Mouse (Mus musculus): Measurements from ENCODE around the gene Zeb2. TPM values are rescaled to one million over a fixed set of nuclear protein-coding genes. Genes with fewer than 3 reads are reported as not detected.
"Not testable (repeated sequence)": the region's sequence is repeated elsewhere in the genome, so short reads cannot be mapped to it uniquely, and the experiment has no call there.

Gene Zeb2
- polyA plus RNA-seq, 1 experiment from 2014 or later: 120 TPM

GRCm38 (mm10) chr2:45115211-45115610 is 2.0 kb downstream of the Zeb2 start:
- H3K9me3 ChIP-seq (ENCODE audit: control insufficient read depth, low read length): no peaks in the 10 kb centered on the region
- H3K4me2 ChIP-seq (ENCODE audit: low read length): peak overlapping the region; percentile 84
- H3K4me1 ChIP-seq (replicated peaks; ENCODE audit: control insufficient read depth, insufficient read depth, low read length): peaks cover 20% of the 10 kb centered on the region
- H3K27me3 ChIP-seq (replicated peaks; ENCODE audit: control insufficient read depth, insufficient read depth, low read length): no peaks in the 10 kb centered on the region
- peak overlapping the region; percentile 77 for H3K9ac ChIP-seq (replicated peaks; ENCODE audit: low read depth, low read length)
- H3K36me3 ChIP-seq (ENCODE audit: control insufficient read depth, insufficient read depth): no peaks in the 10 kb centered on the region
- 6% methylated on average over 6 of the region's 6 CpGs for WGBS
- peak overlapping the region; percentile 91 for H3K27ac ChIP-seq (ENCODE audit: low read length)
- peak overlapping the region; percentile 64 for H3K4me3 ChIP-seq (replicated peaks; ENCODE audit: low read length)
- ATAC-seq: no peak

GRCm38 (mm10) chr2:45114596-45114995 is 2.6 kb downstream of the Zeb2 start:
- peak overlapping the region; percentile 27 for H3K9ac ChIP-seq (replicated peaks; ENCODE audit: low read depth, low read length)

DNA sequence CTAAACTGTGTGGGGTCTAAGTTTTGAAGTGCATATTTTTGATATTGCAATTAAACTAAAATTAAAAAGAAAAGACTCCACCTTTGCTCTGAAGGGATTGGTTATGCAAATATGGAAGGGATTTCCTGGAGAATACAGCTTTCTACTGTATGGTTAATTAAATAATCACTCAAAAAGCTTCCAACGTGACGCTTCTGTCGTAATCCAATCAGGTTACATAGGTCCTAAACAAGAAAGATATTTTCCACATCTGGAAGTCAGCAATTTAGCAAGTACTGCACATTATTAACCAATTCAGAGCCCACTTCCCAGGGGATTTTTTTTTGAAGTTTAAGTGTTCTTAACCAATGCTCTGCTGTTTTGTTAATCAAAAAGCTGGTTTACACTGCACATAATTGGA is 3.3 kb downstream of the Zeb2 start:
- H3K27me3 ChIP-seq (replicated peaks; ENCODE audit: control insufficient read depth, insufficient read depth, low read length): no peaks in the 10 kb centered on the region
- peak overlapping the region; percentile 71 for H3K4me2 ChIP-seq (ENCODE audit: low read length)
- no peak overlapping the region; the same call in 1 of the 2 replicates for H3K9ac ChIP-seq (replicated peaks; ENCODE audit: low read depth, low read length)
- peak overlapping the region; percentile 85 for H3K4me3 ChIP-seq (replicated peaks; ENCODE audit: low read length)
- ATAC-seq: no peak
- no peaks in the 10 kb centered on the region for H3K36me3 ChIP-seq (ENCODE audit: control insufficient read depth, insufficient read depth)
- H3K4me1 ChIP-seq (replicated peaks; ENCODE audit: control insufficient read depth, insufficient read depth, low read length): peaks cover 20% of the 10 kb centered on the region
- H3K9me3 ChIP-seq (ENCODE audit: control insufficient read depth, low read length): no peaks in the 10 kb centered on the region
- WGBS: 25% methylated on average over 3 of the region's 3 CpGs
- peak overlapping the region; percentile 92 for H3K27ac ChIP-seq (ENCODE audit: low read length)

More at GRCm38 (mm10) chr2:45114596-45114995, 2.6 kb downstream of the Zeb2 start:
- Histone ChIP-seq H3K9me3 (ENCODE audit: control insufficient read depth, low read length) (no peaks in the 10 kb centered on the region), H3K4me1 (replicated peaks; ENCODE audit: control insufficient read depth, insufficient read depth, low read length) (peaks cover 20% of the 10 kb centered on the region), H3K27me3 (replicated peaks; ENCODE audit: control insufficient read depth, insufficient read depth, low read length) (no peaks in the 10 kb centered on the region), H3K36me3 (ENCODE audit: control insufficient read depth, insufficient read depth) (no peaks in the 10 kb centered on the region), H3K4me3 (replicated peaks; ENCODE audit: low read length) (no peak overlapping the region; the same call in 1 of the 2 replicates), H3K27ac (ENCODE audit: low read length) (peak overlapping the region; percentile 16), H3K4me2 (ENCODE audit: low read length) (peak overlapping the region; percentile 38)
- WGBS: 31% methylated on average over 2 of the region's 2 CpGs
- no peak for ATAC-seq

DNA sequence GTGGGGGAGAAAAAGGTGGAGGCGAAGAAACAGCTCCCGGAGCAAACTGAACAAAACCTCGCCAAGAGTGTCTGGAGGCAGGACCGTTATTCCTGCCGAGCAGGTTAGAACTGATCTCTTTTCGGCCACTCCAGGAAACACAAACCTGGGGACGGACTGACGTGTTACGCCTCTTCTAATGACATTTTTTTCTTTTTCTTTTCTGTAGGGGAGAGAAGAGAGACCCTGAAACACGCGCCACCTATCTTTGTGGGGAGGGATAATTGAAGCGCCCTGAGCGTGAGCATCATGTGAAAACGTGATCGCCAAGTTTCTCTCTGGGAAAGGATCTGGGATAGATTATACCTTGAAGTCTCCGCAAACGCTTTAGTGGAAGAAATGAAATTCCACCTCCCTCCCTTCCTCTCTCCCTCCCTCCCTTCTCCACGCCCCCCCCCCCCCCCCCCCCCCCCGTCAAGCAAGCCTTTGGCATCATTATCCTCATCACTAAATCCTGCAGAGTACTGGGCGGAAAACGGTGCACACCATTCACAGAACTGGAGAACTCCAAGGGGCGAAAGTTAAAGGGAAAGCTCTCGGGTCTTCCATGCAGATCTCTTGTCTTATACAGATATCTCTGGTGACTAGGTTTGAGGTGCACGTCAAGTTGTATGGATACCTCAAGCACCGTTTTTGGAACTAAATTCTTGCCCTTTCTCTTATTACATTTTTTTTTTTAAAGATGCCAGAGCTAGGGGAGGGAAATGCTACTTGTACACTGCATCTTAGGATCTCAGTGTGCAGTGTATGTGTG is 4.1 kb downstream of the Zeb2 start:
- ATAC-seq: peak; percentile 26
- Histone ChIP-seq H3K4me2 (ENCODE audit: low read length) (peak overlapping the region; percentile 71), H3K9me3 (ENCODE audit: control insufficient read depth, low read length) (no peaks in the 10 kb centered on the region), H3K4me1 (replicated peaks; ENCODE audit: control insufficient read depth, insufficient read depth, low read length) (peaks cover 20% of the 10 kb centered on the region), H3K9ac (replicated peaks; ENCODE audit: low read depth, low read length) (peak overlapping the region; percentile 90), H3K27me3 (replicated peaks; ENCODE audit: control insufficient read depth, insufficient read depth, low read length) (no peaks in the 10 kb centered on the region), H3K36me3 (ENCODE audit: control insufficient read depth, insufficient read depth) (no peaks in the 10 kb centered on the region), H3K27ac (ENCODE audit: low read length) (peak overlapping the region; percentile 92), H3K4me3 (replicated peaks; ENCODE audit: low read length) (peak overlapping the region; percentile 85)
- WGBS: under 1% methylated on average over 23 of the region's 25 CpGs

DNA sequence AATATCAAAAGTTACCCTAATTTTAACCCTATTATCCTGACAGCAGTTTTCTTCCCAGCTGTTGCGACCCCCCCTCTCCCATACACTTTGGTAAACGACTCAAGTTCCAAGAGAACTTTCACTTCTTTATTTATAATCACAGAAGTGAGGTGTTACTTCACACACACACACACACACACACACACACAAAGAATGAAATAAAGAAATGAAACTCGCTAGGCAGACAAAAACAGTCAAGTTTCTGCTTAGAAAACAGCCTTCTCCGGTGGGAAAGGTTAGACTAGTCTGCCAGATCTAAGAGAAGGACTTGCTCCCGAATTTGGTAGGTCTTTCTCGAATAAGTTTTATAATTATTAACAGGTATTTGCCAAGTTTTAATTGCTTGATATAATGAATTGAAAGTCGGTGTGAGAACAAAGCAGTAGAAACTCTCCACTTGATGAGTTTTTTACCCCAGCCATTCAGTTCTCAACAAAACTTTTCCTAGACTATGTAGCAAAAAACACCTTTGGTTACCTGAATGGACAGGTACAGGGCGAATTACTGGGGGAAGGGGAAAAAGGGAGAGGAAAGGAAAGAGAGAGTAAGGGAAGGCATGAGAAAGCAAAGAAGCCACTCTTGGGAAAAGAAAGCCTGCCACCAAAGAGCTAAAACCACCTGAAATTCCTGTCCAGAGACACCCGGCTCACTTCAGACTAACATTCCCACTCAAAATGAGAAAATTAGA is 5.0 kb downstream of the Zeb2 start:
- peak overlapping the region; percentile 85 for H3K4me3 ChIP-seq (replicated peaks; ENCODE audit: low read length)
- 2% methylated on average over 9 of the region's 9 CpGs for WGBS
- H3K9ac ChIP-seq (replicated peaks; ENCODE audit: low read depth, low read length): peak overlapping the region; percentile 90
- no peak for ATAC-seq
- peak overlapping the region; percentile 71 for H3K4me2 ChIP-seq (ENCODE audit: low read length)
- H3K9me3 ChIP-seq (ENCODE audit: control insufficient read depth, low read length): no peaks in the 10 kb centered on the region
- H3K27me3 ChIP-seq (replicated peaks; ENCODE audit: control insufficient read depth, insufficient read depth, low read length): no peaks in the 10 kb centered on the region
- no peaks in the 10 kb centered on the region for H3K36me3 ChIP-seq (ENCODE audit: control insufficient read depth, insufficient read depth)
- H3K27ac ChIP-seq (ENCODE audit: low read length): peak overlapping the region; percentile 92
- H3K4me1 ChIP-seq (replicated peaks; ENCODE audit: control insufficient read depth, insufficient read depth, low read length): peaks cover 25% of the 10 kb centered on the region

DNA sequence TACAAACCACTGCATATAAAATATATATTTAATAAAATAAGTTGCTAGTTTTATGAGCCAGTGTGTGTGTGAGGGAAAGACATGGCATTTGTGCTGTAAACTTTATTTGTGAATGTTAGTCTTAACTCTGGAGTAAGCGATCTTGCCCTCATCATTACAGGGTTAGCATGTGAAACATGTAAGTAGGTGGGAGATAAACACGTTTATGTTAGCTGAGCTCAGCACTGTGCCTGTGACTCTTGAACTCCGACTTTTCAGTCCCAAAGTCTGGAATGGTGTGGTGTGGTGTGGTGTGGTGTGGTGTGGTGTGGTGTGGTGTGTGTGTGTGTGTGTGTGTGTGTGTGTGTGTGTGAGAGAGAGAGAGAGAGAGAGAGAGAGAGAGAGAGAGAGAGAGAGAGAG is 5.6 kb downstream of the Zeb2 start:
- H3K27ac ChIP-seq (ENCODE audit: low read length): peak overlapping the region; percentile 98
- peak overlapping the region; percentile 85 for H3K4me3 ChIP-seq (replicated peaks; ENCODE audit: low read length)
- H3K27me3 ChIP-seq (replicated peaks; ENCODE audit: control insufficient read depth, insufficient read depth, low read length); H3K9me3 ChIP-seq (ENCODE audit: control insufficient read depth, low read length); ATAC-seq; H3K36me3 ChIP-seq (ENCODE audit: control insufficient read depth, insufficient read depth): not testable (repeated sequence)
- WGBS: 5% methylated on average over 3 of the region's 3 CpGs
- H3K4me1 ChIP-seq (replicated peaks; ENCODE audit: control insufficient read depth, insufficient read depth, low read length): peaks cover 25% of the 10 kb centered on the region
- H3K4me2 ChIP-seq (ENCODE audit: low read length): peak overlapping the region; percentile 71
- peak overlapping the region; percentile 90 for H3K9ac ChIP-seq (replicated peaks; ENCODE audit: low read depth, low read length)

DNA sequence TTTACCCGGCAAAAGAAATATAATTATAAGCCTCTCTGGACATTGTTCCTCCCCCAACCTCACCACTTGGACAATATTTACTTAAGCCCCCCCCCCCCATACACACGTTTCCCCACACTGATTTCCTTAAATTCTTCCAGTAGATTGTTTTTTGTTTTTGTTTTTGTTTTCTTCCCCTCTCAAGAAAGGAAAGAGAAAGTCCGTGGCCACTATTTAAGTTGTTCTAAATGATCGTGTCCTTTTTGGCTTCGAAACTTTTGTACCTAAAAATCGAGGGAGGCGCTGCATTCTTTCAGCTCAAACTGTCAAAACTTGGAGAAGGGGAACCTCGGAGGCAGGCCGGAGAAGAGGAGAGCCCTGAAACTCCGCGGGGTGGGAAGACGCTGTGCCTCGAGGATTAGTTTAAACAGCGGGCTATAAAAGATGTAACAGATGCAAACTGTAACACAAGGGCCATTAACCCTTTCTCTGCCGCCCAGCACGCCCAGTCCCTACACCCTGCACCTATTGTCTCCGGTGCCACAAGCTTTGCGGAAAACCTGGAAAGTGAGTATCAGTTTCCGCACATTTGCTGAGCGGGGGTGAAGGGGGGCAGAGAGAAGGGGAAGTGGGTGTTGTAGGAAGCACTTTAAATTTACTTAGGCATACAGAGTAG is 6.3 kb downstream of the Zeb2 start:
- ATAC-seq: no peak; the same call in 1 of the 2 replicates
- Histone ChIP-seq H3K27me3 (replicated peaks; ENCODE audit: control insufficient read depth, insufficient read depth, low read length) (no peaks in the 10 kb centered on the region), H3K9me3 (ENCODE audit: control insufficient read depth, low read length) (no peaks in the 10 kb centered on the region), H3K27ac (ENCODE audit: low read length) (peak overlapping the region; percentile 98), H3K4me3 (replicated peaks; ENCODE audit: low read length) (peak overlapping the region; percentile 85), H3K36me3 (ENCODE audit: control insufficient read depth, insufficient read depth) (no peaks in the 10 kb centered on the region), H3K9ac (replicated peaks; ENCODE audit: low read depth, low read length) (peak overlapping the region; percentile 90), H3K4me2 (ENCODE audit: low read length) (peak overlapping the region; percentile 71), H3K4me1 (replicated peaks; ENCODE audit: control insufficient read depth, insufficient read depth, low read length) (peaks cover 29% of the 10 kb centered on the region)
- WGBS: 1% methylated on average over 20 of the region's 20 CpGs

GRCm38 (mm10) chr2:45109951-45110756 is 7.0 kb downstream of the Zeb2 start:
- H3K27me3 ChIP-seq (replicated peaks; ENCODE audit: control insufficient read depth, insufficient read depth, low read length): no peaks in the 10 kb centered on the region
- under 1% methylated on average over 54 of the region's 54 CpGs for WGBS
- peak overlapping the region; percentile 71 for H3K4me2 ChIP-seq (ENCODE audit: low read length)
- no peaks in the 10 kb centered on the region for H3K36me3 ChIP-seq (ENCODE audit: control insufficient read depth, insufficient read depth)
- H3K4me1 ChIP-seq (replicated peaks; ENCODE audit: control insufficient read depth, insufficient read depth, low read length): peaks cover 34% of the 10 kb centered on the region
- peak overlapping the region; percentile 98 for H3K27ac ChIP-seq (ENCODE audit: low read length)
- H3K9me3 ChIP-seq (ENCODE audit: control insufficient read depth, low read length): no peaks in the 10 kb centered on the region
- H3K9ac ChIP-seq (replicated peaks; ENCODE audit: low read depth, low read length): peak overlapping the region; percentile 90
- ATAC-seq: peak; percentile 15
- H3K4me3 ChIP-seq (replicated peaks; ENCODE audit: low read length): peak overlapping the region; percentile 85
